Mouse (Mus musculus) lung, postnatal 0 days (tissue): ENCODE measurements at regions not wholly inside any gene's neighbourhood (a gene's known extent, or its start where the extent isn't known, plus 50 kb on each side); places are given as distances from the start of the nearest gene placed in this dataset.

ENCODE experiments used
- CTCF ChIP-seq: IDR thresholded peaks from 2 replicates; pipeline ENCODE4 v1.5.1; 2016; ENCODE audit warnings: antibody characterized with exemption, mild to moderate bottlenecking
- EP300 ChIP-seq: IDR thresholded peaks from 2 replicates; pipeline ENCODE4 v1.6.1; 2016; ENCODE audit warnings: antibody characterized with exemption, mild to moderate bottlenecking, control low read depth

- no peak for TF ChIP-seq EP300
- TF ChIP-seq CTCF, result no peak
Observed at GRCm38 (mm10) chr12:9224971-9225370, 195.2 kb downstream of the Ttc32 start.
